Mouse (Mus musculus) C2C12 (cell line): ENCODE measurements around the gene Sdr9c7. TPM values are rescaled to one million over a fixed set of nuclear protein-coding genes. Genes with fewer than 3 reads are reported as not detected.

ENCODE experiments used
- H3K27me3 ChIP-seq: one replicate; pipeline ENCODE4 v1.6.1; 2011; ENCODE audit not compliant: control insufficient read depth, insufficient read depth, insufficient read length
- H3K36me3 ChIP-seq: one replicate; pipeline ENCODE4 v1.6.1; 2011; ENCODE audit not compliant: control insufficient read depth, insufficient read depth
- H3K4me3 ChIP-seq: one replicate; pipeline ENCODE4 v1.5.1; 2011; ENCODE audit warnings: mild to moderate bottlenecking, control low read depth; ENCODE audit not compliant: poor library complexity, insufficient read depth, severe bottlenecking
- H3K79me2 ChIP-seq: one replicate; pipeline ENCODE4 v1.6.1; 2011; ENCODE audit not compliant: control insufficient read depth, insufficient read depth
- H3K79me3 ChIP-seq: one replicate; pipeline ENCODE4 v1.6.1; 2011; ENCODE audit warnings: low read depth, control low read depth
- H3ac ChIP-seq: one replicate; pipeline ENCODE3; 2011; ENCODE audit warnings: low read depth; ENCODE audit not compliant: control insufficient read depth, insufficient read length
- CEBPB ChIP-seq: IDR thresholded peaks from one replicate; pipeline ENCODE4 v1.6.1; 2011; ENCODE audit warnings: low read depth, mild to moderate bottlenecking, control low read depth, moderate library complexity
- CTCF ChIP-seq: IDR thresholded peaks from one replicate; pipeline ENCODE4 v1.5.1; 2011; ENCODE audit not compliant: control insufficient read depth, insufficient read depth, insufficient read length
- FOSL1 ChIP-seq: IDR thresholded peaks from one replicate; pipeline ENCODE4 v1.8.0; 2011; ENCODE audit warnings: mild to moderate bottlenecking, low read length; ENCODE audit not compliant: poor library complexity, insufficient read depth, severe bottlenecking
- MAX ChIP-seq: IDR thresholded peaks from one replicate; pipeline ENCODE4 v1.6.1; 2011; ENCODE audit warnings: mild to moderate bottlenecking, control low read depth
- MYOD1 ChIP-seq: IDR thresholded peaks from one replicate; pipeline ENCODE4 v1.6.1; 2011; ENCODE audit warnings: low read depth; ENCODE audit not compliant: control insufficient read depth, insufficient read length
- MYOG ChIP-seq: IDR thresholded peaks from one replicate; pipeline ENCODE4 v1.6.1; 2011; ENCODE audit not compliant: control insufficient read depth, insufficient read length; ENCODE audit errors: extremely low read depth
- USF1 ChIP-seq: IDR thresholded peaks from one replicate; pipeline ENCODE4 v1.6.1; 2011; ENCODE audit warnings: low read depth, mild to moderate bottlenecking, control low read depth, moderate library complexity
- polyA plus RNA-seq: library from polyadenylated mRNA; unstranded; fragments of >200 nt; fragmentation: generic; extraction: Trizol; gene quantifications from one replicate; pipeline ENCODE4 v1.2.1, GENCODE M21; 2012; ENCODE audit warnings: missing spikeins

Sdr9c7 gene
- polyA plus RNA-seq, 1 experiment: not detected

GRCm38 (mm10) chr10:127949596-127950130 lies 51.3 kb downstream of the Sdr9c7 start:
- no peak for TF ChIP-seq CEBPB
- no peak for TF ChIP-seq FOSL1
- no peak for TF ChIP-seq MYOG
- TF ChIP-seq USF1: no peak
- TF ChIP-seq MAX: no peak
- TF ChIP-seq CTCF: no peak
- TF ChIP-seq MYOD1: no peak
- Histone ChIP-seq H3K79me2 (no peaks in the 10 kb centered on the region), H3K27me3 (peaks cover 19% of the 10 kb centered on the region), H3K4me3 (no peak overlapping the region), H3K79me3 (no peaks in the 10 kb centered on the region), H3K36me3 (no peaks in the 10 kb centered on the region), H3ac (no peak overlapping the region)

- TF ChIP-seq FOSL1 (no peak), CEBPB (no peak), MYOD1 (no peak), USF1 (no peak), MAX (no peak), MYOG (no peak), CTCF (no peak)
- no peaks in the 10 kb centered on the region for H3K36me3 ChIP-seq
- H3K27me3 ChIP-seq: peaks cover 19% of the 10 kb centered on the region
- no peak overlapping the region for H3K4me3 ChIP-seq
- no peak overlapping the region for H3ac ChIP-seq
- H3K79me3 ChIP-seq: no peaks in the 10 kb centered on the region
- no peaks in the 10 kb centered on the region for H3K79me2 ChIP-seq
These were observed 53.1 kb downstream of the Sdr9c7 start for GRCm38 (mm10) chr10:127951390-127951789.

- no peaks in the 10 kb centered on the region for H3K36me3 ChIP-seq
- H3ac ChIP-seq: no peak overlapping the region
- TF ChIP-seq MYOD1: no peak
- H3K79me3 ChIP-seq: no peaks in the 10 kb centered on the region
- H3K4me3 ChIP-seq: no peak overlapping the region
- H3K79me2 ChIP-seq: no peaks in the 10 kb centered on the region
- peaks cover 19% of the 10 kb centered on the region for H3K27me3 ChIP-seq
These were observed 53.5 kb downstream of the Sdr9c7 start for GRCm38 (mm10) chr10:127951821-127952220.

GRCm38 (mm10) chr10:127955034-127955433 lies 56.7 kb downstream of the Sdr9c7 start:
- H3ac ChIP-seq: no peak overlapping the region
- no peak overlapping the region for H3K4me3 ChIP-seq
- H3K27me3 ChIP-seq: peaks cover 4% of the 10 kb centered on the region
- TF ChIP-seq CTCF: no peak
- no peak for TF ChIP-seq MYOD1
- no peak for TF ChIP-seq CEBPB
- H3K79me2 ChIP-seq: no peaks in the 10 kb centered on the region
- no peaks in the 10 kb centered on the region for H3K36me3 ChIP-seq
- no peaks in the 10 kb centered on the region for H3K79me3 ChIP-seq

GRCm38 (mm10) chr10:127956168-127956816 lies 58.0 kb downstream of the Sdr9c7 start:
- no peak for TF ChIP-seq MYOD1
- TF ChIP-seq CTCF: peak; percentile 49
- no peak for TF ChIP-seq USF1
- H3K4me3 ChIP-seq: no peak overlapping the region
- H3ac ChIP-seq: no peak overlapping the region
- peaks cover 2% of the 10 kb centered on the region for H3K27me3 ChIP-seq
- no peaks in the 10 kb centered on the region for H3K36me3 ChIP-seq
- H3K79me3 ChIP-seq: no peaks in the 10 kb centered on the region
- H3K79me2 ChIP-seq: no peaks in the 10 kb centered on the region

DNA sequence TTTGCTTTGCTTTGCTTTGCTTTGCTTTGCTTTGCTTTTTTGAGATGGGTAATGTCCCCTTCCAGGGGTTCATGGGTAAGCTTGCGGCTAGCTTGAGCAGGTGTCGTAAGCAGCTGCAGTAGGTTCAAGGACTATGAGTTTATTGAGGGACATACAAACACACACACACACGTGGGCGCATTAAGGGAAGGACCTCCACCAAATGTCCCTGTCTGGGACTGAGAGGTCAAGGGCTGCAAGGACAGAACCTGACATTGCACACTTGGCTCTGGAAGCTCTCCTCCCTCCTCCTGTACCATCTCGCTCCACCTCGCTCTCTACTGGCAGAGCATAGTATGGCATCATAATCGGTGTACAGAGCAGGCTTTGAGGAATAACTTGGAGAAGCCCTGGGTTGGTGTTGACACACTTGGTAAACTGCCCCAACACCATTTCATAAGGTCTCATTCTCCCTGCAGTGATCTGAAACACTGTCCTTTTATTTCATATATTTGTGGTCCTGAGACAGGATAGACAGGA lies 60.9 kb downstream of the Sdr9c7 start:
- Histone ChIP-seq H3K4me3 (no peak overlapping the region), H3ac (no peak overlapping the region), H3K79me3 (no peaks in the 10 kb centered on the region), H3K36me3 (no peaks in the 10 kb centered on the region), H3K27me3 (no peaks in the 10 kb centered on the region), H3K79me2 (no peaks in the 10 kb centered on the region)
- TF ChIP-seq USF1 (no peak), MYOG (no peak), MYOD1 (no peak), CTCF (no peak), FOSL1 (no peak), MAX (no peak), CEBPB (no peak)

Other genes with a start within 250 kb of the Sdr9c7 start
- 6.8 TPM for gene Nemp1, start 231.6 kb upstream of the Sdr9c7 start, polyA plus RNA-seq
- 108 TPM for gene Nab2, start 229.9 kb upstream of the Sdr9c7 start, polyA plus RNA-seq
- 0.16 TPM for gene Myo1a, start 193.3 kb upstream of the Sdr9c7 start, polyA plus RNA-seq
- not detected for gene Tac2, start 174.0 kb upstream of the Sdr9c7 start, polyA plus RNA-seq
- 3.5 TPM for gene Zbtb39, start 159.0 kb upstream of the Sdr9c7 start, polyA plus RNA-seq
- gene Gpr182, start 146.8 kb upstream of the Sdr9c7 start, polyA plus RNA-seq: 0.09 TPM
- 0.01 TPM for gene Rdh1, start 138.8 kb upstream of the Sdr9c7 start, polyA plus RNA-seq
- not detected for gene Rdh16f1, start 138.7 kb upstream of the Sdr9c7 start, polyA plus RNA-seq
- gene Rdh9, start 122.1 kb upstream of the Sdr9c7 start, polyA plus RNA-seq: 0.02 TPM
- not detected for gene Rdh16, start 97.4 kb upstream of the Sdr9c7 start, polyA plus RNA-seq
- not detected for gene Rdh19, start 48.6 kb upstream of the Sdr9c7 start, polyA plus RNA-seq
- not detected for gene Rdh16f2, start 32.0 kb upstream of the Sdr9c7 start, polyA plus RNA-seq
- not detected for gene Rdh7, start 9.7 kb upstream of the Sdr9c7 start, polyA plus RNA-seq
- not detected for gene Hsd17b6, start 109.1 kb downstream of the Sdr9c7 start, polyA plus RNA-seq
- 27.8 TPM for gene Prim1, start 116.7 kb downstream of the Sdr9c7 start, polyA plus RNA-seq
- gene Naca, start 137.1 kb downstream of the Sdr9c7 start, polyA plus RNA-seq: 936 TPM
- 133 TPM for gene Ptges3, start 160.4 kb downstream of the Sdr9c7 start, polyA plus RNA-seq
- gene Atp5b, start 184.8 kb downstream of the Sdr9c7 start, polyA plus RNA-seq: 3,917 TPM
- 8.2 TPM for gene Baz2a, start 193.1 kb downstream of the Sdr9c7 start, polyA plus RNA-seq